Mouse (Mus musculus) right cerebral cortex, postnatal 36 days (tissue): Measurements from ENCODE around the gene Clec2g.
"Not testable (repeated sequence)": the region's sequence is repeated elsewhere in the genome, so short reads cannot be mapped to it uniquely, and the experiment has no call there.

Experiments
- DNase-seq, 2 experiments: peaks; one replicate each; pipeline ENCODE4 v3.0.0; 2022; ENCODE audit warnings: low spot score in 2 of 2, mixed read lengths in 1 of 2

Clec2g gene

GRCm38 (mm10) chr6:128971394-128972039 lies 37.3 kb downstream of the Clec2g start:
- no peak for DNase-seq

- no peak for DNase-seq
Observed at GRCm38 (mm10) chr6:128972156-128972555, 38.0 kb downstream of the Clec2g start.

GRCm38 (mm10) chr6:128972687-128973438 lies 38.7 kb downstream of the Clec2g start:
- no peak for DNase-seq

GRCm38 (mm10) chr6:128973439-128973697 lies 39.2 kb downstream of the Clec2g start:
- DNase-seq = no peak

GRCm38 (mm10) chr6:128974850-128975249 lies 40.7 kb downstream of the Clec2g start:
- not testable (repeated sequence) for DNase-seq

GRCm38 (mm10) chr6:128976194-128976593 lies 42.0 kb downstream of the Clec2g start:
- no peak for DNase-seq

GRCm38 (mm10) chr6:128981951-128982541 lies 47.9 kb downstream of the Clec2g start:
- DNase-seq = not testable (repeated sequence)

GRCm38 (mm10) chr6:128992337-128992736 lies 58.2 kb downstream of the Clec2g start:
- DNase-seq = no peak

- DNase-seq = no peak
Observed at GRCm38 (mm10) chr6:128992753-128993152, 58.6 kb downstream of the Clec2g start.

- no peak for DNase-seq
Observed at GRCm38 (mm10) chr6:128993221-128993620, 59.0 kb downstream of the Clec2g start.

GRCm38 (mm10) chr6:128994336-128994735 lies 60.2 kb downstream of the Clec2g start:
- no peak for DNase-seq

- DNase-seq = no peak
Observed at GRCm38 (mm10) chr6:128994742-128995141, 60.6 kb downstream of the Clec2g start.

GRCm38 (mm10) chr6:128995250-128996053 lies 61.3 kb downstream of the Clec2g start:
- DNase-seq = no peak

GRCm38 (mm10) chr6:128996054-128996767 lies 62.0 kb downstream of the Clec2g start:
- DNase-seq = no peak

GRCm38 (mm10) chr6:128996768-128997442 lies 62.7 kb downstream of the Clec2g start:
- no peak for DNase-seq

- DNase-seq = no peak
Observed at GRCm38 (mm10) chr6:129001392-129001791, 67.2 kb downstream of the Clec2g start.

- no peak for DNase-seq
Observed at GRCm38 (mm10) chr6:129008552-129008951, 74.4 kb downstream of the Clec2g start.

- DNase-seq = not testable (repeated sequence)
Observed at GRCm38 (mm10) chr6:129009846-129010504, 75.8 kb downstream of the Clec2g start.

GRCm38 (mm10) chr6:129010505-129010873 lies 76.3 kb downstream of the Clec2g start:
- DNase-seq = no peak

GRCm38 (mm10) chr6:129012012-129012411 lies 77.8 kb downstream of the Clec2g start:
- not testable (repeated sequence) for DNase-seq

GRCm38 (mm10) chr6:129012966-129013365 lies 78.8 kb downstream of the Clec2g start:
- no peak for DNase-seq
